Mouse (Mus musculus) stomach, postnatal 0 days (tissue): ENCODE data around the gene Thbs1. TPM values are rescaled to one million over a fixed set of nuclear protein-coding genes. Genes with fewer than 3 reads are reported as not detected.

ENCODE experiments used
- ATAC-seq: fragments of 200-750 bp; cut with Nextera tagmentation; 2 replicates; pipeline ENCODE4 v1.8.0; 2017; ENCODE audit not compliant: low FRiP score, low TSS enrichment
- DNase-seq: peaks from one replicate; pipeline ENCODE4 v3.0.0-alpha.2; 2016; ENCODE audit warnings: low spot score
- H3K27ac ChIP-seq: fragments of 300-500 bp; sonication (generic); replicated peaks from 2 replicates; pipeline ENCODE4 v1.5.1; 2014; ENCODE audit warnings: mild to moderate bottlenecking, control low read depth
- H3K27me3 ChIP-seq: fragments of 300-500 bp; sonication (generic); 2 replicates; pipeline ENCODE4 v1.6.1; 2014; ENCODE audit warnings: low read length; ENCODE audit not compliant: control insufficient read depth, insufficient read depth
- H3K36me3 ChIP-seq: fragments of 300-500 bp; sonication (generic); 2 replicates; pipeline ENCODE4 v1.6.1; 2014; ENCODE audit warnings: low read length, mixed read lengths; ENCODE audit not compliant: control insufficient read depth, insufficient read depth
- H3K4me1 ChIP-seq: fragments of 300-500 bp; sonication (generic); replicated peaks from 2 replicates; pipeline ENCODE4 v1.6.1; 2014; ENCODE audit warnings: antibody characterized with exemption; ENCODE audit not compliant: control insufficient read depth, insufficient read depth
- H3K4me2 ChIP-seq: fragments of 300-500 bp; sonication (generic); replicated peaks from 2 replicates; pipeline ENCODE4 v1.6.1; 2014; ENCODE audit warnings: low read depth, mild to moderate bottlenecking, control low read depth, moderate library complexity
- H3K4me3 ChIP-seq: fragments of 300-500 bp; sonication (generic); 2 replicates; pipeline ENCODE4 v1.5.1; 2014; ENCODE audit warnings: low read depth, low read length, control low read depth
- H3K9ac ChIP-seq: fragments of 300-500 bp; sonication (generic); 2 replicates; pipeline ENCODE4 v1.6.1; 2014; ENCODE audit warnings: mild to moderate bottlenecking, low read length, control low read depth, mixed read lengths
- H3K9me3 ChIP-seq: fragments of 300-500 bp; sonication (generic); 2 replicates; pipeline ENCODE4 v1.6.1; 2016; ENCODE audit warnings: low read length; ENCODE audit not compliant: control insufficient read depth
- CTCF ChIP-seq: IDR thresholded peaks from 2 replicates; pipeline ENCODE4 v1.5.1; 2016; ENCODE audit warnings: antibody characterized with exemption, low read depth, mild to moderate bottlenecking, moderate library complexity
- EP300 ChIP-seq: optimal IDR thresholded peaks from 2 replicates; pipeline ENCODE3; 2016; ENCODE audit warnings: antibody characterized with exemption
- WGBS: fragments of 180-500 bp; shearing (Covaris S2); extraction: QIAGEN DNeasy Blood & Tissue Kit; methylation state at CpG from one replicate; pipeline ENCODE4 v1.1.7; 2014; 5-methylcytosine and 5-hydroxymethylcytosine counted together
- polyA plus RNA-seq: library from polyadenylated mRNA; unstranded; fragments of >200 nt; fragmentation: Nextera tagmentation; extraction: Ambion mirVana; gene quantifications from 2 replicates; pipeline ENCODE4 v1.2.1, GENCODE M21; 2015

Thbs1 gene
- polyA plus RNA-seq, 1 experiment from 2014 or later: 19.0 TPM

GRCm38 (mm10) chr2:118115647-118116046 lies 4.0 kb downstream of the Thbs1 start:
- DNase-seq: no peak
- TF ChIP-seq EP300: no peak
- TF ChIP-seq CTCF: no peak
- WGBS: 87% methylated on average over 7 of the region's 7 CpGs
- ATAC-seq: no peak
- no peaks in the 10 kb centered on the region for H3K9me3 ChIP-seq
- H3K9ac ChIP-seq: no peak overlapping the region
- no peak overlapping the region for H3K27ac ChIP-seq
- 0 out of 2 replicates have a peak overlapping the region, but pooled peaks have one; percentile 3 for H3K4me2 ChIP-seq
- peaks cover 41% of the 10 kb centered on the region for H3K36me3 ChIP-seq
- no peak overlapping the region for H3K4me3 ChIP-seq
- no peaks in the 10 kb centered on the region for H3K27me3 ChIP-seq
- H3K4me1 ChIP-seq: 0 out of 2 replicates have a peak, but pooled peaks cover under 1% of the 10 kb centered on the region

GRCm38 (mm10) chr2:118116180-118116579 lies 4.5 kb downstream of the Thbs1 start:
- no peak overlapping the region for H3K27ac ChIP-seq
- H3K36me3 ChIP-seq: peaks cover 45% of the 10 kb centered on the region
- H3K27me3 ChIP-seq: no peaks in the 10 kb centered on the region
- TF ChIP-seq EP300 (no peak), CTCF (no peak)
- 46% methylated on average over 2 of the region's 2 CpGs for WGBS
- no peak overlapping the region for H3K4me2 ChIP-seq
- no peak overlapping the region for H3K4me3 ChIP-seq
- no peaks in the 10 kb centered on the region for H3K4me1 ChIP-seq
- ATAC-seq (no peak), DNase-seq (no peak)
- no peak overlapping the region for H3K9ac ChIP-seq
- no peaks in the 10 kb centered on the region for H3K9me3 ChIP-seq

- WGBS: 62% methylated on average over 3 of the region's 3 CpGs
- ATAC-seq: no peak
- DNase-seq: no peak
- Histone ChIP-seq H3K9me3 (no peaks in the 10 kb centered on the region), H3K36me3 (peaks cover 48% of the 10 kb centered on the region), H3K27me3 (no peaks in the 10 kb centered on the region), H3K4me1 (no peaks in the 10 kb centered on the region), H3K9ac (no peak overlapping the region), H3K27ac (no peak overlapping the region), H3K4me2 (no peak overlapping the region), H3K4me3 (no peak overlapping the region)
- TF ChIP-seq CTCF: no peak
These were observed 5.1 kb downstream of the Thbs1 start for GRCm38 (mm10) chr2:118116754-118117290.

GRCm38 (mm10) chr2:118117401-118117800 lies 5.7 kb downstream of the Thbs1 start:
- no peak for ATAC-seq
- no peaks in the 10 kb centered on the region for H3K4me1 ChIP-seq
- H3K27ac ChIP-seq: no peak overlapping the region
- H3K27me3 ChIP-seq: no peaks in the 10 kb centered on the region
- 64% methylated on average over 11 of the region's 11 CpGs for WGBS
- no peaks in the 10 kb centered on the region for H3K9me3 ChIP-seq
- H3K4me2 ChIP-seq: no peak overlapping the region
- TF ChIP-seq CTCF (no peak), EP300 (no peak)
- no peak for DNase-seq
- H3K4me3 ChIP-seq: no peak overlapping the region
- peaks cover 51% of the 10 kb centered on the region for H3K36me3 ChIP-seq
- no peak overlapping the region for H3K9ac ChIP-seq

- Histone ChIP-seq H3K27ac (no peak overlapping the region), H3K4me3 (no peak overlapping the region), H3K4me1 (no peaks in the 10 kb centered on the region), H3K4me2 (no peak overlapping the region), H3K27me3 (no peaks in the 10 kb centered on the region), H3K9me3 (no peaks in the 10 kb centered on the region), H3K9ac (no peak overlapping the region), H3K36me3 (peaks cover 54% of the 10 kb centered on the region)
- no peak for TF ChIP-seq EP300
- no peak for DNase-seq
- no peak for ATAC-seq
- 90% methylated on average over 6 of the region's 6 CpGs for WGBS
These were observed 6.4 kb downstream of the Thbs1 start for GRCm38 (mm10) chr2:118118045-118118444.

GRCm38 (mm10) chr2:118118515-118118914 lies 6.8 kb downstream of the Thbs1 start:
- Histone ChIP-seq H3K36me3 (peaks cover 59% of the 10 kb centered on the region), H3K9ac (no peak overlapping the region), H3K27ac (no peak overlapping the region), H3K9me3 (no peaks in the 10 kb centered on the region), H3K27me3 (no peaks in the 10 kb centered on the region), H3K4me2 (no peak overlapping the region), H3K4me3 (no peak overlapping the region), H3K4me1 (no peaks in the 10 kb centered on the region)
- TF ChIP-seq CTCF (no peak), EP300 (no peak)
- DNase-seq (no peak), ATAC-seq (no peak)
- WGBS: 86% methylated on average over 7 of the region's 7 CpGs
